Mouse (Mus musculus) c-Kit-positive CD71-positive TER-119-positive erythroid progenitor cells, embryonic 14.5 days (primary cell): ENCODE results near the gene Foxr1.
"Not testable (repeated sequence)": the region's sequence is repeated elsewhere in the genome, so short reads cannot be mapped to it uniquely, and the experiment has no call there.

Experiments used
- DNase-seq: peaks from one replicate; pipeline ENCODE4 v3.0.0-alpha.2; 2013; ENCODE audit warnings: low spot score

The Foxr1 gene

GRCm38 (mm10) chr9:44417156-44417891 is 23.6 kb downstream of the Foxr1 start:
- DNase-seq: peak; percentile 29

- no peak for DNase-seq
These were observed 28.2 kb downstream of the Foxr1 start for GRCm38 (mm10) chr9:44412781-44413180.

GRCm38 (mm10) chr9:44412306-44412705 is 28.6 kb downstream of the Foxr1 start:
- DNase-seq: no peak

GRCm38 (mm10) chr9:44411601-44412130 is 29.3 kb downstream of the Foxr1 start:
- no peak for DNase-seq

GRCm38 (mm10) chr9:44410647-44411336 is 30.1 kb downstream of the Foxr1 start:
- DNase-seq: no peak

- not testable (repeated sequence) for DNase-seq
These were observed 32.2 kb downstream of the Foxr1 start for GRCm38 (mm10) chr9:44408693-44409092.

- DNase-seq: no peak
These were observed 33.2 kb downstream of the Foxr1 start for GRCm38 (mm10) chr9:44407752-44408097.

GRCm38 (mm10) chr9:44406906-44407751 is 33.8 kb downstream of the Foxr1 start, which contains the start of the genes Rps25 and Trappc4:
Rps25 (plus strand) TSS chr9:44407139.
Trappc4 (minus strand) TSS chr9:44407600.
- peak; percentile 96 for DNase-seq

GRCm38 (mm10) chr9:44405011-44405410 is 35.9 kb downstream of the Foxr1 start:
- DNase-seq: no peak

GRCm38 (mm10) chr9:44401081-44401480 is 39.9 kb downstream of the Foxr1 start:
- DNase-seq: no peak

- DNase-seq: no peak
These were observed 41.2 kb downstream of the Foxr1 start for GRCm38 (mm10) chr9:44399795-44400114.

GRCm38 (mm10) chr9:44399114-44399794 is 41.7 kb downstream of the Foxr1 start:
- no peak for DNase-seq

GRCm38 (mm10) chr9:44398551-44398950 is 42.4 kb downstream of the Foxr1 start:
- DNase-seq: no peak

GRCm38 (mm10) chr9:44398087-44398486 is 42.8 kb downstream of the Foxr1 start:
- no peak for DNase-seq

- peak; percentile 95 for DNase-seq
These were observed 44.1 kb downstream of the Foxr1 start, which contains the start of gene Slc37a4 for GRCm38 (mm10) chr9:44396684-44397411. Slc37a4 (plus strand) TSS chr9:44396852.

- DNase-seq: peak; percentile 60
These were observed 49.5 kb downstream of the Foxr1 start for GRCm38 (mm10) chr9:44391466-44391865.

GRCm38 (mm10) chr9:44389273-44389672 is 51.7 kb downstream of the Foxr1 start:
- peak; percentile 44 for DNase-seq

- DNase-seq: no peak
These were observed 53.7 kb downstream of the Foxr1 start for GRCm38 (mm10) chr9:44387221-44387620.

- DNase-seq: no peak
These were observed 56.3 kb downstream of the Foxr1 start for GRCm38 (mm10) chr9:44384596-44384995.
